Mouse (Mus musculus): ENCODE measurements at regions not wholly inside any gene's neighbourhood (a gene's known extent, or its start where the extent isn't known, plus 50 kb on each side); places are given as distances from the start of the nearest gene placed in this dataset.

GRCm38 (mm10) chr2:51236852-51237251 is 87.9 kb upstream of the Rnd3 start:
- TF ChIP-seq CTCF (IDR thresholded peaks at IDR 0.05; ENCODE audit: borderline replicate concordance, extremely low read depth, insufficient read depth, insufficient read length) (no peak), POLR2A (IDR thresholded peaks at IDR 0.05; ENCODE audit: borderline replicate concordance, extremely low read depth, insufficient read depth, insufficient read length, poor library complexity, severe bottlenecking) (no peak)
